Mouse (Mus musculus): ENCODE results near the gene Cstad. TPM values are rescaled to one million over a fixed set of nuclear protein-coding genes. Genes with fewer than 3 reads are reported as not detected.
A peak's percentile ranks its signal among the peaks of the same experiment; 100 is the strongest.

Gene Cstad
- total and polyA plus RNA-seq, 2 experiments from 2014 or later = 0.55 to 0.64 TPM

DNA sequence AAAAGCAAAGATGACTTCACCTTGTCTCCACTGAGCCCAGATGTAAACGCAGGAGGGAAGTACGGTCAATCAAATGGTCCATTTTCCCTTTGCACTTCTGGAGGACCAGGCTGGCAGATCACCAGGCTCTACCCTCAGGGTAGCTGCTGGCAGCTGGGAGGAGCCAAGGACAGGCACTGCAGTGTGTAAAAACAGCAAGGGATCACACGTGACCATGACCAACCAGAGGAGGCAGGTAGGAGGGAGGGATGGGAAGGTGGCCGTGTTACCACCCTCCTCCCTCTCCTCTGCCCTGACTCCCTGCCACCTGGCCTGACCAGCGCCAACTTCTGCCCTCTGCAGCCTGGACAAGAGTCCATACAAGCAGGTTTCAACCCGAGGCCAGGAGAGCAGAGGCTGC, 59.7 kb downstream of the Cstad start:
- H3K9me3 ChIP-seq (ENCODE audit: low read length) = no peaks in the 10 kb centered on the region
- H3K4me3 ChIP-seq (ENCODE audit: low read depth, low read length) = no peak overlapping the region
- H3K36me3 ChIP-seq (ENCODE audit: insufficient read depth, low read length) = no peaks in the 10 kb centered on the region
- ATAC-seq (ENCODE audit: low FRiP score) (no peak), DNase-seq (ENCODE audit: low spot score) (no peak)
- peak overlapping the region; percentile 69 for H3K27ac ChIP-seq (ENCODE audit: low read depth, low read length)
- peaks cover 57% of the 10 kb centered on the region for H3K4me1 ChIP-seq (ENCODE audit: insufficient read depth, low read length)
- H3K9ac ChIP-seq (replicated peaks; ENCODE audit: low read length, poor library complexity, severe bottlenecking) = no peak overlapping the region
- no peak for TF ChIP-seq CTCF (IDR thresholded peaks at IDR 0.05)
- WGBS = 49% methylated on average over 6 of the region's 6 CpGs
- no peaks in the 10 kb centered on the region for H3K27me3 ChIP-seq (ENCODE audit: insufficient read depth, low read length)
- H3K4me2 ChIP-seq (ENCODE audit: low read depth, low read length, poor library complexity, severe bottlenecking) = no peak overlapping the region

DNA sequence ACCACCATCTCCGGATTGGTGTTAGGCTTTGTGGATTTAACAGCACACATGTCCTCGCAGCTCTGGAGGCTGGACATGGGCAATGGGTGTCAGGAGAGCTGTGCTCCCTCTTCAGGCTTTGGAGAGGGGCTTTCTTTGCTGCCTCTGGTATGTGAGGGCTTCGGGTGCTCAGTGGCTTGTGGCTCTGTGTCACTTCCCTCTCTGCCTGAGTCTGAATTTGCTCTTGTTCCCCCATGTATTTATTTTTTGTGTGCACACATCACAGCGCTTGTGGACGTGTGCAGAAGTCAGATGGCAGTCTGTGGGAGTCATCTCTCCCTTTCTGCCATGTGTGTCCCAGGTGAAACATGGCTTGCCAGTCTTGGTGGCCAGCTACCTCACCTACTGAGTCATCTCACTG, 60.9 kb downstream of the Cstad start:
- Histone ChIP-seq H3K4me3 (ENCODE audit: low read depth, low read length) (no peak overlapping the region), H3K27ac (ENCODE audit: low read depth, low read length) (no peak overlapping the region), H3K27me3 (ENCODE audit: insufficient read depth, low read length) (no peaks in the 10 kb centered on the region), H3K9me3 (ENCODE audit: low read length) (no peaks in the 10 kb centered on the region), H3K9ac (replicated peaks; ENCODE audit: low read length, poor library complexity, severe bottlenecking) (no peak overlapping the region), H3K36me3 (ENCODE audit: insufficient read depth, low read length) (no peaks in the 10 kb centered on the region), H3K4me2 (ENCODE audit: low read depth, low read length, poor library complexity, severe bottlenecking) (no peak overlapping the region), H3K4me1 (ENCODE audit: insufficient read depth, low read length) (peaks cover 67% of the 10 kb centered on the region)
- no peak for TF ChIP-seq CTCF (IDR thresholded peaks at IDR 0.05)
- 82% methylated on average over 5 of the region's 5 CpGs for WGBS
- ATAC-seq (ENCODE audit: low FRiP score) (no peak), DNase-seq (ENCODE audit: low spot score) (no peak)

DNA sequence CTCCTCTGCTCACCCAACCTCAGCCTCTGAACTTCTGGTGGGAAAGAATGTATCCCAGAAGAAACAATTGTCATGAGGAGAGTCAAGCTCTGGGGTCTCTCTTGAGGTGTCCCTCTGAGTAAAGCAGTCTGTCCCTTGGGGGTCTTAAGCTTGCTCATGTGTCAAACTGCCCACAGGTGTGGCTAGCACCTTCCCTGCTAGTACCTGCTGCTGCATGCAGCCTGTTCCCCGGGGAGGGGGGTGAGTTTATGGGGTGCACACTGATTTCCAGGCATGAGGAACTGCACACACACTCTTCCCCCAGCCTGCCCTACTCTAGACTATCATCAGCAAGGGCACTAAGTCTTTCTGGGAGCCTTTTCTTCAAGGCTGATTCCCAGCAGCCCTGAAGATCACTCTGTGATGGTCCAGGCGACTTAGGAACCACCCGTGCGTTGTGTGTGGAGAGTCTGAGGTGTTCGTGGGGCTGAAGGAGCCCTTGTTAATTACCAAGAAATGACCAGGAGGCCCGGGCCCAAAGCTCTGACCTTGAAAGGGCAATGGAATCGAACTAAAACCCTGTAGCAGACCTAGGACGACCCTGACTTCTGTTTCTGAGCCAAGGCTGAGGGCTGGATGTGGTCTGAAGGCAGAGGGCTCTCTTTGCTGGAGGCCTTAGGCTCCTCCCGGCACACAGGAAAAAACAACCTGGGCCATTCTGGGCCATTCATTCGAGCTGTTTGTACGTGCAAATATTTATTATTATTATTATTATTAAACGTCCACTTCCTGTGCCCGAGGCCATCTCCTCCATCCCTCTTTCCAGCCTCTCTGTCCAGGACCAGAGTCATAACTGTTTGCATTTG, 62.1 kb downstream of the Cstad start:
- Histone ChIP-seq H3K9me3 (ENCODE audit: low read length) (no peaks in the 10 kb centered on the region), H3K9ac (replicated peaks; ENCODE audit: low read length, poor library complexity, severe bottlenecking) (no peak overlapping the region), H3K4me1 (ENCODE audit: insufficient read depth, low read length) (peaks cover 65% of the 10 kb centered on the region), H3K27me3 (ENCODE audit: insufficient read depth, low read length) (no peaks in the 10 kb centered on the region), H3K36me3 (ENCODE audit: insufficient read depth, low read length) (no peaks in the 10 kb centered on the region), H3K27ac (ENCODE audit: low read depth, low read length) (peak overlapping the region; percentile 100), H3K4me3 (ENCODE audit: low read depth, low read length) (no peak overlapping the region), H3K4me2 (ENCODE audit: low read depth, low read length, poor library complexity, severe bottlenecking) (no peak overlapping the region)
- WGBS = 40% methylated on average over 13 of the region's 13 CpGs
- TF ChIP-seq CTCF (IDR thresholded peaks at IDR 0.05) = no peak
- DNase-seq (ENCODE audit: low spot score) (no peak), ATAC-seq (ENCODE audit: low FRiP score) (no peak)

DNA sequence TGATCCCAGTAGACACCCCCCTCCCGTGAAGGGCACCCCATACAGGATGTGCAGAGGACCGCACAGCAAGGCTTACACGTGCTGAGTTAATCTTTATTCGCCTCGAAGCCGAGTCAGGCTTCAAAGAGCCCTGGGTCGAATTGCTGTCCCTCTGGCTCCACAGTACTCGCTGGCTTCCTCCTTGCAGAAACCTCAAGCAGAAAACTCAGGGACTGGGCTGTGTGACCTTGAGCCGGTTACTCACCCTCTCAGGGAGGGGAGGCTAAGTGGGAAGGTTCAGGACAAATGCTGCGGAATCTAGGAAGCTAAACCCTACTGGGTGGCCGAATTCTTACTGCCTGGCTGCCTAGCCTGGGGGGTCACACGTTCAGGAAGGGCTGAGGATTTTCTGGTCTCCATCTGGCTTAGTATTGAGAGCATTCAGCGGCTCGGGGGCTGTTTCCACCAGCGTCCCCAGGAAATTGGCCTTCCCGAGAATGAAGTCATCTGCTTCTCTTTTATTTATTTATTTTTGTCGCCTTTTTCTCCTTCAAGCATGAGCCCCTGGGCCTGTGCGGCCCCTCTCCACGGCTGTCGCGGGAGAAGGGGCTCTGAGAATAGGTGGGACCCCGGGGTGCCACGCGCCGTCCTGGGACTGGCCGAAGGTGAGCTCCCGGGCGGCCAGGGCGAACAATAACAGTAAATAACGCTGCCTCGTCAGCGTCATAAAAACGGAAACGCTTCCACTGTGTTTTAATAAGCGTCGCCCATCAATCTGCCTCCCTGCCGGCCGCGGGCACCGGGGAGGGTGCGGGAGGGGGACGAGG, 63.0 kb downstream of the Cstad start:
- peak overlapping the region; percentile 52 for H3K4me2 ChIP-seq (ENCODE audit: low read depth, low read length, poor library complexity, severe bottlenecking)
- TF ChIP-seq CTCF (IDR thresholded peaks at IDR 0.05) = no peak
- no peaks in the 10 kb centered on the region for H3K27me3 ChIP-seq (ENCODE audit: insufficient read depth, low read length)
- peaks cover 55% of the 10 kb centered on the region for H3K4me1 ChIP-seq (ENCODE audit: insufficient read depth, low read length)
- peak overlapping the region; percentile 25; the same call in 1 of the 2 replicates for H3K4me3 ChIP-seq (ENCODE audit: low read depth, low read length)
- H3K36me3 ChIP-seq (ENCODE audit: insufficient read depth, low read length) = no peaks in the 10 kb centered on the region
- ATAC-seq (ENCODE audit: low FRiP score) (peak; percentile 33), DNase-seq (ENCODE audit: low spot score) (peak; percentile 77)
- WGBS = 2% methylated on average over 41 of the region's 42 CpGs
- H3K9me3 ChIP-seq (ENCODE audit: low read length) = no peaks in the 10 kb centered on the region
- H3K27ac ChIP-seq (ENCODE audit: low read depth, low read length) = peak overlapping the region; percentile 100
- peak overlapping the region; percentile 60 for H3K9ac ChIP-seq (replicated peaks; ENCODE audit: low read length, poor library complexity, severe bottlenecking)

DNA sequence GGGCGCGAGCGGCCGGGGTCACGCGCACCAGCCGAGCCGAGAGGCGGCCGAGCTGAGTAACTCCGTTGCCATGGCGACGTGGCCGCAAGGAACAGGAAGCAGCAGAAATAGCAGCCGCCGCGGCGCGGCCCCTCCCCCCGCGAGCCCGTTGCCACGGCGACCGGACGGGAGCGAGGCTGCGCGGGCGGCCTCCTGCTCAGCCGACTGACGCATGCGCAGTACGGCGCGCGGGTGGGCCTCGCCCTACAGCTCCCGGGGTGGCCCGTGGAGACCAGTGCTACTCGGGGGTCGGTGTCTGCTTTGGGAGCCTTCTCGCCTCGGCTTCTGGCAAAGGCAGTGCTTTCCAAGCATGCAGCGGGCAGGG, 63.6 kb downstream of the Cstad start:
- no peak for TF ChIP-seq CTCF (IDR thresholded peaks at IDR 0.05)
- under 1% methylated on average over 45 of the region's 45 CpGs for WGBS
- Histone ChIP-seq H3K4me3 (ENCODE audit: low read depth, low read length) (no peak overlapping the region; the same call in 1 of the 2 replicates), H3K4me2 (ENCODE audit: low read depth, low read length, poor library complexity, severe bottlenecking) (peak overlapping the region; percentile 52), H3K4me1 (ENCODE audit: insufficient read depth, low read length) (peaks cover 52% of the 10 kb centered on the region), H3K27ac (ENCODE audit: low read depth, low read length) (peak overlapping the region; percentile 100), H3K27me3 (ENCODE audit: insufficient read depth, low read length) (no peaks in the 10 kb centered on the region), H3K36me3 (ENCODE audit: insufficient read depth, low read length) (no peaks in the 10 kb centered on the region), H3K9me3 (ENCODE audit: low read length) (no peaks in the 10 kb centered on the region), H3K9ac (replicated peaks; ENCODE audit: low read length, poor library complexity, severe bottlenecking) (peak overlapping the region; percentile 60)
- DNase-seq (ENCODE audit: low spot score) (peak; percentile 98), ATAC-seq (ENCODE audit: low FRiP score) (peak; percentile 86)

Other genes with a start within 250 kb of the Cstad start
- gene Sh3glb2, start 235.7 kb upstream of the Cstad start, total RNA-seq (2014; rRNA removed) = 375 and 403 TPM in 2 replicates
- gene Sh3glb2, start 235.7 kb upstream of the Cstad start, polyA plus RNA-seq (2015; fragmentation: Nextera tagmentation; extraction: Ambion mirVana) = 185 and 199 TPM in 2 replicates
- gene Miga2, start 230.8 kb upstream of the Cstad start, total RNA-seq (2014; rRNA removed) = 64.2 and 72.3 TPM in 2 replicates
- 28.7 and 34.8 TPM in 2 replicates for gene Miga2, start 230.8 kb upstream of the Cstad start, polyA plus RNA-seq (2015; fragmentation: Nextera tagmentation; extraction: Ambion mirVana)
- gene Dolpp1, start 202.8 kb upstream of the Cstad start, total RNA-seq (2014; rRNA removed) = 96.2 and 103 TPM in 2 replicates
- gene Dolpp1, start 202.8 kb upstream of the Cstad start, polyA plus RNA-seq (2015; fragmentation: Nextera tagmentation; extraction: Ambion mirVana) = 56.6 and 59.7 TPM in 2 replicates
- 32.6 and 38.0 TPM in 2 replicates for gene Crat, start 179.2 kb upstream of the Cstad start, total RNA-seq (2014; rRNA removed)
- 24.9 and 27.4 TPM in 2 replicates for gene Crat, start 179.2 kb upstream of the Cstad start, polyA plus RNA-seq (2015; fragmentation: Nextera tagmentation; extraction: Ambion mirVana)
- gene Ptpa, start 179.0 kb upstream of the Cstad start, total RNA-seq (2014; rRNA removed) = 139 and 147 TPM in 2 replicates
- 138 and 141 TPM in 2 replicates for gene Ptpa, start 179.0 kb upstream of the Cstad start, polyA plus RNA-seq (2015; fragmentation: Nextera tagmentation; extraction: Ambion mirVana)
- gene Ier5l, start 120.8 kb upstream of the Cstad start, total RNA-seq (2014; rRNA removed) = 23.6 and 28.2 TPM in 2 replicates
- gene Ier5l, start 120.8 kb upstream of the Cstad start, polyA plus RNA-seq (2015; fragmentation: Nextera tagmentation; extraction: Ambion mirVana) = 2.6 and 3.2 TPM in 2 replicates
- gene 1700001O22Rik, start 208.6 kb downstream of the Cstad start, total RNA-seq (2014; rRNA removed) = 2.4 TPM in 1 of 2 replicates, not detected in the other
- gene 1700001O22Rik, start 208.6 kb downstream of the Cstad start, polyA plus RNA-seq (2015; fragmentation: Nextera tagmentation; extraction: Ambion mirVana) = 1.2 and 1.5 TPM in 2 replicates
- 62.2 and 74.1 TPM in 2 replicates for gene Ntmt1, start 212.8 kb downstream of the Cstad start, total RNA-seq (2014; rRNA removed)
- 90.3 and 104 TPM in 2 replicates for gene Ntmt1, start 212.8 kb downstream of the Cstad start, polyA plus RNA-seq (2015; fragmentation: Nextera tagmentation; extraction: Ambion mirVana)
- 36.5 and 40.7 TPM in 2 replicates for gene Asb6, start 235.3 kb downstream of the Cstad start, total RNA-seq (2014; rRNA removed)
- gene Asb6, start 235.3 kb downstream of the Cstad start, polyA plus RNA-seq (2015; fragmentation: Nextera tagmentation; extraction: Ambion mirVana) = 36.1 and 39.6 TPM in 2 replicates
- 4.4 and 12.5 TPM in 2 replicates for gene Prrx2, start 239.9 kb downstream of the Cstad start, total RNA-seq (2014; rRNA removed)
- gene Prrx2, start 239.9 kb downstream of the Cstad start, polyA plus RNA-seq (2015; fragmentation: Nextera tagmentation; extraction: Ambion mirVana) = 3.0 and 5.1 TPM in 2 replicates

Measured in midbrain, postnatal 0 days (tissue).